Mouse (Mus musculus) thymus, adult 2 months (tissue): ENCODE results near the gene Rtn4ip1. TPM values are rescaled to one million over a fixed set of nuclear protein-coding genes. Genes with fewer than 3 reads are reported as not detected.
A peak's percentile ranks its signal among the peaks of the same experiment; 100 is the strongest.

Source experiments
- DNase-seq: peaks from one replicate; pipeline ENCODE4 v3.0.0; 2021
- H3K27ac ChIP-seq: fragments of 200-500 bp; 2 replicates; pipeline ENCODE4 v1.5.1; 2012; ENCODE audit warnings: low read length, control low read depth; ENCODE audit not compliant: control insufficient read depth, insufficient read depth
- H3K27me3 ChIP-seq: fragments of 200-500 bp; 2 replicates; pipeline ENCODE4 v1.6.1; 2012; ENCODE audit warnings: mild to moderate bottlenecking, low read length, moderate library complexity, mixed read lengths; ENCODE audit not compliant: control insufficient read depth, insufficient read depth
- H3K36me3 ChIP-seq: fragments of 200-500 bp; 2 replicates; pipeline ENCODE4 v1.6.1; 2012; ENCODE audit warnings: mild to moderate bottlenecking, low read length, moderate library complexity; ENCODE audit not compliant: control insufficient read depth, insufficient read depth
- H3K4me1 ChIP-seq: fragments of 200-500 bp; replicated peaks from 2 replicates; pipeline ENCODE4 v1.6.1; 2012; ENCODE audit warnings: low read length; ENCODE audit not compliant: control insufficient read depth, insufficient read depth
- H3K4me3 ChIP-seq: fragments of 200-500 bp; 2 replicates; pipeline ENCODE4 v1.5.1; 2012; ENCODE audit warnings: mild to moderate bottlenecking, low read length, control low read depth, moderate library complexity; ENCODE audit not compliant: control insufficient read depth, insufficient read depth
- CTCF ChIP-seq: fragments of 200-500 bp; IDR thresholded peaks from 2 replicates; pipeline ENCODE4 v1.5.1; 2012; ENCODE audit warnings: mild to moderate bottlenecking, control low read depth, low read length, moderate library complexity, borderline replicate concordance; ENCODE audit not compliant: control insufficient read depth, poor library complexity, insufficient read depth; ENCODE audit errors: extremely low read depth
- POLR2A ChIP-seq: fragments of 200-500 bp; IDR thresholded peaks from 2 replicates; pipeline ENCODE4 v1.6.1; 2012; ENCODE audit warnings: mild to moderate bottlenecking, low read length, control low read depth, moderate library complexity; ENCODE audit not compliant: control insufficient read depth, poor library complexity, insufficient read depth; ENCODE audit errors: extremely low read depth
- WGBS: fragments of 180-500 bp; shearing (Covaris S2); methylation state at CpG from one replicate; pipeline ENCODE4 v1.1.7; 2018; 5-methylcytosine and 5-hydroxymethylcytosine counted together
- polyA plus RNA-seq: library from polyadenylated mRNA; depleted of rRNA; stranded (reverse); fragments of >200 nt; gene quantifications from 2 replicates; pipeline ENCODE4 v1.2.3, GENCODE M21; 2012

Rtn4ip1 gene
- polyA plus RNA-seq, 1 experiment = 10.2 TPM

DNA sequence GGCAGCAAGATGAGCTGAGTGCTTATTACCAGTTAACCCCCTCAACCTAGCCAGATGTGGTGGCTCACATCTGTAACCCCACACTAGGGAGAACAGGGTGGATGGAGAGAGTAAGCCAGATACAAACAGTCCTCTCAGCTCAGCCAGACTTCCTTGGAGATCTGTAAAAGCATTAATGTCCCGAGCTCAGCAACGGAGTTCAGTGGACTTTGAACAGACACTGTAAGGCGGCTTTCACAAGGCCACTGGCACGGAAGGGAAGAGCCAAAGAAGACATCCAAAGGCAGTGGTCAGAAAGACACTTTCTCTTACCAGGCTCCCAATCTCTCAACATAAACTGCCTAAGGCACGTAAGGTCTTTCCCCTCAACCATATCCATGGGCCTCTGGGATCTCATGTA lies 81.6 kb downstream of the Rtn4ip1 start:
- no peaks in the 10 kb centered on the region for H3K27me3 ChIP-seq
- 98% methylated on average over 5 of the region's 5 CpGs for WGBS
- no peaks in the 10 kb centered on the region for H3K36me3 ChIP-seq
- no peak overlapping the region for H3K4me3 ChIP-seq
- no peak overlapping the region for H3K27ac ChIP-seq
- H3K4me1 ChIP-seq = peaks cover 12% of the 10 kb centered on the region
- TF ChIP-seq POLR2A (no peak), CTCF (no peak)
- no peak for DNase-seq

DNA sequence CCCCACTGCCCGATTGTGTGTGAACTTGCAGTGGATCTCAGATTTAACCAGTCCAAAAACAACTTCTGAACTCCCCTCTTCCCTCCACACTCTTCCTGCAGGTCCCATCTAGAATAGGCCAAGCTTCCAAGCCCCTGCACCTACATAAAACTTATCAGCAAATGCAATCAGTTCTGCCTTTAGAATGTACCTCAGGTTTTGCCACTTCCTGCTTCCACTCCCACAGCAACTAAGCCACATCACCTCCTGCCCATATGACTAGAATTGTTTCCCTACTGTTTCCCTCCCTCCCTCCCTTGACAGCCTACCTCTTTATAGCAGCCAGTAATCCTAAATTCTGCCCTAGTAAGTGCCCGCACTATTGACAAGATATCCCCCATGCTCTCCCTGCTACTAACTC lies 82.3 kb downstream of the Rtn4ip1 start:
- no peak for DNase-seq
- peaks cover 12% of the 10 kb centered on the region for H3K4me1 ChIP-seq
- H3K27ac ChIP-seq = no peak overlapping the region
- no peaks in the 10 kb centered on the region for H3K27me3 ChIP-seq
- WGBS = 42% methylated on average over 2 of the region's 2 CpGs
- TF ChIP-seq CTCF = no peak
- no peak for TF ChIP-seq POLR2A
- no peak overlapping the region for H3K4me3 ChIP-seq
- no peaks in the 10 kb centered on the region for H3K36me3 ChIP-seq

DNA sequence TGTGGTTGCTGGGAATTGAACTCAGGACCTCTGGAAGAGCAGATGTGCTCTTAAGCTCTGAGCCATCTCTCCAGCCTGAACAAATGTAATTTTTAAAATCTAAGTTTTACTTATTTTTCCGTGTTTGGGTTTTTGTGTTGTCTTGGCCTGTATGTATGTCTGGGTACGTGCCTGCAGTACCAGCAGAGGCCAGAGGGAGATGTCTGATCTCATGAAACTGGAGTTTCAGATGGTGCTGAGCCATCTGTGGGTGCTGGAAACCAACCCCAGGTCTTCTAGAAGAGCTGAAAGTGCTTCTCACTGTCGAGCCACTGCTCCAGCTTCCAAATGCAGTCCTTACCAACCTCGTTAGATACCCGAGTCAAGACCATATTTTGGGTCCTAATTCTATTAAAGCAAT lies 89.7 kb downstream of the Rtn4ip1 start:
- H3K4me1 ChIP-seq = peaks cover 6% of the 10 kb centered on the region
- no peaks in the 10 kb centered on the region for H3K27me3 ChIP-seq
- no peaks in the 10 kb centered on the region for H3K36me3 ChIP-seq
- TF ChIP-seq POLR2A = no peak
- TF ChIP-seq CTCF = no peak
- H3K27ac ChIP-seq = no peak overlapping the region
- WGBS = 96% methylated on average over 5 of the region's 5 CpGs
- no peak for DNase-seq
- no peak overlapping the region for H3K4me3 ChIP-seq

DNA sequence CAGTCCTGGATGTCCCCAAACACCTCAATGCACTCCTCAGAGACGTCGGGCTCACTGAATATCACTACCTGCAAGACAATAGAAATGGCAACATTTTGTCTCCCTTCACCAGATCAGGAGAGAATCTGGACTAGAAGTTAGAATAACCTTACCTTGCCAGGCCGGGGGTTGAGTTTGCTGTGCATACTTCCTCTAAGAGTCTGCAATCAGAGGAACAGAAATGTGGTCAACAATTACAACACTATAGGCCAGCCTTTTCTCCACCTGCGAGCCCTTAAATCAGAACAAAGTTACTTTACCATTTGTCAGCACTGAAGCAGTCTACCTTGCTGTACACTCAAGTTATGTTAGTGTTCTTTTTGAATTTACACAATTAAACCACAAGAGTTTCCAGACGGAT lies 90.9 kb downstream of the Rtn4ip1 start:
- H3K4me1 ChIP-seq = peaks cover 15% of the 10 kb centered on the region
- TF ChIP-seq CTCF (no peak), POLR2A (no peak)
- DNase-seq = no peak
- WGBS = 77% methylated on average over 5 of the region's 5 CpGs
- no peak overlapping the region for H3K4me3 ChIP-seq
- no peaks in the 10 kb centered on the region for H3K27me3 ChIP-seq
- no peaks in the 10 kb centered on the region for H3K36me3 ChIP-seq
- no peak overlapping the region for H3K27ac ChIP-seq

DNA sequence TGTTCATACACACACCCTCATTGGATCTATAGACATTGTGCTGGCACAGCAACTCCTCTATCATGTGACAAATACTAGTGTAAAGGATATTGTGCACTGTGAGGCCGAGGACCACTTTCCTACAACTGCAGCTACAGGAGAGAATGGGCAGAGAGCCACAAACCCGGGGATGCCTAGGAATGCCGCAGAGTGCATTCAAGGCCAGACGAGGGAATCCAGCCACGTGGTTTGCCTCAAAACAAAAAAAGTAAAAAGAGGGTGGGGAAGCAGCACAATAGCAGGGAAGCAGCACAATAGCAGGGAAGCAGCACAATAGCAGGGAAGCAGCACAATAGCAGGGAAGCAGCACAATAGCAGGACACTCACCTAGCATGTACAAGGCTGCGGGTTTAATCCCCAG lies 91.6 kb downstream of the Rtn4ip1 start:
- H3K4me1 ChIP-seq = peaks cover 20% of the 10 kb centered on the region
- H3K27me3 ChIP-seq = no peaks in the 10 kb centered on the region
- DNase-seq = no peak
- WGBS = 84% methylated on average over 6 of the region's 6 CpGs
- TF ChIP-seq POLR2A (no peak), CTCF (no peak)
- H3K36me3 ChIP-seq = no peaks in the 10 kb centered on the region
- no peak overlapping the region for H3K4me3 ChIP-seq
- H3K27ac ChIP-seq = no peak overlapping the region

DNA sequence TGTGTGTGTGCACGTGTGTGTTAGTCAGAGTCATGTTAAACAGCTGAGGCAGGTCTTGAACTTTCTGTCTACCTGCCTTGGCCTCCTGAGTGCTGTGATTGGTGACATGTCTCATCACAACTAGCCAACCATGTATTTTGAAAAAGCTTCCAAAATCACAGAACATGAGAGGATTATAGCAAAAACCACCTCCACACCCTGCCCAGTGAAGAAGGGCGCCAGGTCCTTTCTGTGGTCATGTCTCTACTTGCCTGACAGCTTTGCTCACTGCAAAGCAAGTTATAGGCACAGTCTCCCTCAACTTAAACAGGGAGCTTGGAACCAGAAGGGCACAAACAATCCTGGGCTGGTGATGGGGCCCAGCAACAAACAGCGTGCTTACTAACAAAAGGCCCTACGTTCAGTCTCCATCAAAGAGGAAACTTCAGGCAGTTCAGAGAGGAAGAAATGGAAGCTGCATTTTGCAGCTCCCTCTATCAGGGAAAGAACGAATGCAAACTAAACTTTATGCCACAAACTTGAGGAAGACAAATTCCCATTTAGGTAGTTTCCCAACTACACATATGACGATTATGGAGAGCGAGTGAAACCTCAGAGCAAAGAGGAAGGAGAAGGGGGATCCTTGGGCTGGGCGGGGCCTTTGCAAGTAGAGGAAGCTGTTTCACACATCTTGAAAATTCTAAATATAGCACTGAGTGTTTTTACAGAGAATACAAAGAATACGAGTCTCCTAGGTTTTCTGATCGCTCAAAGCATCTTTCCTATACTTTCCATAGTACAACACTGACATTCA lies 94.4 kb downstream of the Rtn4ip1 start:
- WGBS = 29% methylated on average over 10 of the region's 10 CpGs
- DNase-seq = peak; percentile 44
- TF ChIP-seq POLR2A (no peak), CTCF (no peak)
- peak overlapping the region; percentile 9; the same call in 1 of the 2 replicates for H3K4me3 ChIP-seq
- no peaks in the 10 kb centered on the region for H3K27me3 ChIP-seq
- H3K36me3 ChIP-seq = no peaks in the 10 kb centered on the region
- H3K27ac ChIP-seq = peak overlapping the region; percentile 78
- peaks cover 22% of the 10 kb centered on the region for H3K4me1 ChIP-seq
